Mouse (Mus musculus) ES-Bruce4 (cell line): Measurements from ENCODE around the gene Baz2b.

Experiments used
- CTCF ChIP-seq: IDR thresholded peaks from one replicate; pipeline ENCODE4 v1.8.1; 2011; ENCODE audit warnings: low read depth, low read length
- EP300 ChIP-seq: IDR thresholded peaks from 2 replicates; pipeline ENCODE4 v1.6.1; 2011; ENCODE audit warnings: low read depth, low read length; ENCODE audit not compliant: insufficient read depth
- POLR2A ChIP-seq: IDR thresholded peaks from one replicate; pipeline ENCODE4 v1.8.1; 2011; ENCODE audit warnings: low read length; ENCODE audit not compliant: insufficient read depth

DNA sequence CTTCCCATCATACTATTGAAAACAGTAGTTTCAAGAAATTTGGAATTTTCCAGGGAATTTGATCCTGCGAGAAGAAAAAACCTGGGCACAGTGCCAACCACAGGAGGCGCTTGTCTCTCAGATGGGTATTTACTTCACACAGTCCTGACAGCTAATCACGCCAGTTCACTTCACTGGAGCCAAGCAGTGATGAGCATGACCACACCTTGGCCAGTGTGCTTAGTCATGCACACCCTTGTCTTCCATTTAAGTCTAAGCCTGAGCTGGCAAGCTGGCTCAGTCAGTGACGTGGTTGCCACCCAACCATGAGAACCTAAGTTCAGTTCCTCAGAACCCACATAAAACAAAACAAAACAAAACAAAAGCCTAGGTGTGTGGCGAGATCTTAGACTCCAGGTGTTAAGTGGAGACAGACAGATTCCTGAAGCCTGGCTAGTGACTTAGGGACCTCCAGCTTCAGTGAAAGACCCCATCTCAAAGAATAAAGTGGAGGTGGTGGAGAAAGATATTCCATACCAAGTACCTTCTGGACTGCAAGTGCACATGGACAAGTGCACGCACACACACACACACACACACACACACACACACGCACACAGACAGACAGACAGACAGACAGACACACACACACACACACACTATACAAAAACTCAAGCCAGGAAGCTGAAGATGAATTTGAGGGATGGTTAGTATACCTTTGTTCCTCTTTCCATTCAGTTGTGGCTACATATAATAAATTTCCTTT lies 37.7 kb downstream of the Baz2b start:
- TF ChIP-seq POLR2A, result no peak
- TF ChIP-seq CTCF, result no peak
- no peak for TF ChIP-seq EP300
